Mouse (Mus musculus) neural tube, embryonic 15.5 days (tissue): Measurements from ENCODE around the gene Klf1. TPM values are rescaled to one million over a fixed set of nuclear protein-coding genes. Genes with fewer than 3 reads are reported as not detected.

Source experiments
- microRNA-seq: library from miRNA; unstranded; fragments of <30 nt; microRNA quantifications from one replicate; pipeline ENCODE4, GENCODE M21; 2017
- polyA plus RNA-seq: library from polyadenylated mRNA; unstranded; fragments of >200 nt; fragmentation: Nextera tagmentation; extraction: Ambion mirVana; gene quantifications from 2 replicates; pipeline ENCODE4 v1.2.1, GENCODE M21; 2015

The Klf1 gene
- polyA plus RNA-seq, 1 experiment from 2014 or later = 0.49 TPM

Small RNAs within 50 kb of the gene (microRNA-seq; reads per million reads assigned to microRNA genes)
- gene Gm24197 (not detected), gene Mir7069 (2.1 reads per million, percentile 6 among the genes with 10 or more reads in this experiment)

Other genes with a start within 250 kb of the Klf1 start
- 20.3 and 33.1 TPM in 2 replicates for gene Ier2, start 239.1 kb upstream of the Klf1 start, polyA plus RNA-seq
- gene Trmt1, start 215.6 kb upstream of the Klf1 start, polyA plus RNA-seq = 66.7 and 75.1 TPM in 2 replicates
- gene Nacc1, start 214.1 kb upstream of the Klf1 start, polyA plus RNA-seq = 12.3 and 14.1 TPM in 2 replicates
- gene Lyl1, start 200.5 kb upstream of the Klf1 start, polyA plus RNA-seq = 3.1 and 6.1 TPM in 2 replicates
- 1.4 and 1.8 TPM in 2 replicates for gene G430095P16Rik, start 178.9 kb upstream of the Klf1 start, polyA plus RNA-seq
- gene Nfix, start 101.6 kb upstream of the Klf1 start, polyA plus RNA-seq = 60.3 and 70.5 TPM in 2 replicates
- gene Dand5, start 79.1 kb upstream of the Klf1 start, polyA plus RNA-seq = 15.7 and 17.2 TPM in 2 replicates
- gene Gadd45gip1, start 70.4 kb upstream of the Klf1 start, polyA plus RNA-seq = 44.3 and 45.1 TPM in 2 replicates
- gene Rad23a, start 61.3 kb upstream of the Klf1 start, polyA plus RNA-seq = 71.3 and 98.0 TPM in 2 replicates
- 730 and 802 TPM in 2 replicates for gene Calr, start 55.0 kb upstream of the Klf1 start, polyA plus RNA-seq
- 105 and 108 TPM in 2 replicates for gene Farsa, start 44.9 kb upstream of the Klf1 start, polyA plus RNA-seq
- gene Syce2, start 29.8 kb upstream of the Klf1 start, polyA plus RNA-seq = 26.4 and 49.7 TPM in 2 replicates
- 39.8 and 41.3 TPM in 2 replicates for gene Gcdh, start 8.0 kb upstream of the Klf1 start, polyA plus RNA-seq
- gene Dnase2a, start 6.6 kb downstream of the Klf1 start, polyA plus RNA-seq = 5.2 and 7.3 TPM in 2 replicates
- gene Mast1, start 35.4 kb downstream of the Klf1 start, polyA plus RNA-seq = 60.7 and 74.7 TPM in 2 replicates
- gene Rtbdn, start 45.1 kb downstream of the Klf1 start, polyA plus RNA-seq = 3.0 and 3.8 TPM in 2 replicates
- gene Gm49661, start 67.5 kb downstream of the Klf1 start, polyA plus RNA-seq = not detected in 2 replicates
- 930 and 1,070 TPM in 2 replicates for gene Prdx2, start 67.7 kb downstream of the Klf1 start, polyA plus RNA-seq
- 55.0 and 81.5 TPM in 2 replicates for gene Rnaseh2a, start 67.8 kb downstream of the Klf1 start, polyA plus RNA-seq
- 9.4 and 15.1 TPM in 2 replicates for gene Junb, start 76.8 kb downstream of the Klf1 start, polyA plus RNA-seq
- 33.9 and 37.2 TPM in 2 replicates for gene Hook2, start 88.7 kb downstream of the Klf1 start, polyA plus RNA-seq
- not detected in 2 replicates for gene Best2, start 112.6 kb downstream of the Klf1 start, polyA plus RNA-seq
- 148 and 154 TPM in 2 replicates for gene Asna1, start 123.4 kb downstream of the Klf1 start, polyA plus RNA-seq
- 116 and 124 TPM in 2 replicates for gene Trir, start 124.9 kb downstream of the Klf1 start, polyA plus RNA-seq
- gene Tnpo2, start 135.0 kb downstream of the Klf1 start, polyA plus RNA-seq = 54.9 and 55.5 TPM in 2 replicates
- gene Fbxw9, start 158.1 kb downstream of the Klf1 start, polyA plus RNA-seq = 60.6 and 68.3 TPM in 2 replicates
- 1.4 and 1.6 TPM in 2 replicates for gene Gm5741, start 166.1 kb downstream of the Klf1 start, polyA plus RNA-seq
- 102 and 117 TPM in 2 replicates for gene Dhps, start 169.8 kb downstream of the Klf1 start, polyA plus RNA-seq
- gene Wdr83os, start 178.8 kb downstream of the Klf1 start, polyA plus RNA-seq = 111 and 121 TPM in 2 replicates
- 50.3 and 50.5 TPM in 2 replicates for gene Wdr83, start 179.4 kb downstream of the Klf1 start, polyA plus RNA-seq
- gene Man2b1, start 181.3 kb downstream of the Klf1 start, polyA plus RNA-seq = 19.3 and 31.1 TPM in 2 replicates
- gene Zfp791, start 221.2 kb downstream of the Klf1 start, polyA plus RNA-seq = 3.4 and 4.2 TPM in 2 replicates
- gene Cks1brt, start 250.0 kb downstream of the Klf1 start, polyA plus RNA-seq = not detected in 2 replicates